Mouse (Mus musculus): ENCODE results near the gene Samt3.

Samt3 gene

DNA sequence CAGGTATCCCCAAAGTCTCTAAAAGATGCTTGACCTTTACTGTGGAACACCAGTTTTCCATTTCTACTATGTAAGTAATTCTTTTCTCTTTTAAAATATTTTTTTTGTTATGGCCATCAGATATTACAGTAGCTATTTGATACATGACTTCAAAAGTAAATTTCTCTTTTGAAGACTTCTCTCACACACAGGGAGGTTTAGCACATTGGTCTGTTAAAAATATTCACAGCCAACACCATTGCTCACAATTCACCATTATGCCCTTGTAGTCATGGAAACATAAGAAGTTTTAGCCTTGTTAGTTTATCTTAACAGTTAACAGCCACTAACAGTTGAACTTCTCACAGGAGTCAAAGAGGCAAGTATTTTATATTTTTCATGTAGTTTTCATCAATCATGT lies at the start of gene Samt3:
TSS of gene Samt3 (plus strand) at position 301 of the 400 bp plus-strand sequence.
- no peak for DNase-seq (ENCODE audit: low read depth)

DNA sequence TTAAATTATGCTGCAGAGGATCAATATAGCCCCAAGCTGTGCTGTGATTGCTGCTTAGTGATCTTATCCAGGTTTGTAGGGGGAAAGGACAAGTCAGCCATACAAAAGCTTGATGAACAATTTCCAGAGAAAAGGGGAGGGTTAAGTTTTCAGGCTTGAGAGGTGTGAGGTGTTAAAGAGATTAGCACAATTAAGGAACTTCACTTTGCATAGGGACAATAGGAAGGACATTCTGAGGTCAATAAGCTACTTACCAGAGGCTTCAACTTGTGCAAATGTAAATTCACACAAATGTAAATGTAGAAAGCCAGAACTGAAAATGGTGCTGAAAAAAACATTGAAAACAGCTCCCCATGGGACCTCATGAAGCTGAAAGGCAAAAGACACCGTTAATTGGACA lies 27.4 kb upstream of the Samt3 start:
- DNase-seq (ENCODE audit: low read depth), result no peak

DNA sequence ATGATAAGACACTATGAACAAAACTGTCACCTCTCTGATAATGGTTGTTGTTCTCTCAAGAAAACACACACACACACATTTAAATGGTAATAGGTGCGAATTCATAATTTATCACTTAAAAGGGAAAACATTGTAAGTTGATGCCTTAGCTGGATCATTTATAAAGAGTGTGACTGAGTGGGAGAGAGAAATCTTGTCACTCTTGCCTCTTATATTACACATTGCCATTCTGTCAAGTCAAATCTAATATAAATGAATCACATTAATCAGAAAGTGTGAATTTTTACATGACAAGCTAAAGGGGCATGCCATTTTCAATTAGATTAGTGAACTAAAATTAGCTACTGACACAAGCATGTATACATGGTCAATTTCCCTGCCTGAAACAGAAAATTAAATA lies 44.7 kb downstream of the Samt3 start:
- no peak for DNase-seq (ENCODE audit: low read depth)
